Mouse (Mus musculus): ENCODE results near the gene Tcf7l2. TPM values are rescaled to one million over a fixed set of nuclear protein-coding genes. Genes with fewer than 3 reads are reported as not detected.

The Tcf7l2 gene
- total and polyA plus RNA-seq, 3 experiments, result 2.3 to 16.9 (median 13.0) TPM

DNA sequence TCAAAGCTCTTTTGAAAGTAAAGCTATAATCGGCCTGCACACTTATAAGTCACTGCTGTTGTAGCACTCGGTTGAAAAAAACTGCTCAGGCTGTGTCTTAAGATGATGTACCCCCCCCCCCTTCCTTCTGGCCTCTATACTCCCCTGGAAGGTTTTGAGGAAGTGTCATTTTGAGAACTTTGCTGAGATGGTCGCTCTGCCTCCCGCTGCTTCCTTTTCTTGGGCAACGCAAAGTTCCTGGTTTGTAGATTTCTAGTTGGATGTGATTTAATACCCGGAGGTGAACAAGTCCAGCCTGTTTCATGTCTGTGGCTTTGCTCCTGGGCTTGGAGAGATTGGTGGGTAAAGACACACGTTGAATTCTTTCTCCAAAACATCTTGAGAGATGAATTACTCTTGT is 33.2 kb downstream of the Tcf7l2 start:
- DNase-seq (ENCODE audit: low spot score), result no peak

DNA sequence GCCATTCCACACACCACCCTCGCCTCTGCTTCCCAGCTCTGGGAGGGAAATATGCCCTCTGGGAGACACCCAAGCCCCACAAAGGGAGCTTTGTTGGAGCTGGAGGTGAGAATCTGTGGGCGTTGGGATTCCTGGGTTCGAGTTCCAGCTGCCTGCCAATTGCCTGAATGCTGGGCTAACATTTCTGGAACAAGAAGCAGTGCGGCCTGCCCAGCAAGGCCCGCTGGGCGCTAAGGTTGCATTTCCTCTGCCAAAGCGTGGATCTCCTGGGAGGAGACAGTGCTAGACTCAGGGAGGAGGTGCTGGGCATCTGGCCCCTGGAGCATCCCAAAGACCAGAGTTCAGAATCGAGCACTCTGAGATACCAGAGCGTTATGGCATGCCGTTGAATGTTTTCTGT is 38.3 kb downstream of the Tcf7l2 start:
- Histone ChIP-seq H3K27me3 (ENCODE audit: insufficient read depth, low read length) (peaks cover 68% of the 10 kb centered on the region), H3K4me1 (ENCODE audit: insufficient read depth, low read depth, low read length) (no peaks in the 10 kb centered on the region), H3K9me3 (replicated peaks) (no peaks in the 10 kb centered on the region; the same call in 1 of the 2 replicates), H3K4me3 (ENCODE audit: low read depth, low read length) (no peak overlapping the region), H3K36me3 (replicated peaks) (no peaks in the 10 kb centered on the region)
- ATAC-seq (ENCODE audit: extremely low read depth, insufficient number of reproducible peaks, low FRiP score, poor library complexity, severe bottlenecking) (no peak), DNase-seq (ENCODE audit: low spot score) (no peak)
- no peak for TF ChIP-seq GATA1 (IDR thresholded peaks at IDR 0.05; ENCODE audit: borderline replicate concordance, low read length)
- no peak for TF ChIP-seq GATA2 (IDR thresholded peaks at IDR 0.05; ENCODE audit: borderline replicate concordance, low read depth, low read length)
- no peak for TF ChIP-seq POLR2AphosphoS5 (IDR thresholded peaks at IDR 0.05; ENCODE audit: insufficient replicate concordance, low read depth, low read length)
- no peak for TF ChIP-seq TAL1 (conservative IDR thresholded peaks at IDR 0.05; ENCODE audit: low read depth, low read length)
- no peak for TF ChIP-seq CTCF (IDR thresholded peaks at IDR 0.05; ENCODE audit: low read depth, low read length)

More for the DNA sequence above, 33.2 kb downstream of the Tcf7l2 start:
- ATAC-seq (ENCODE audit: extremely low read depth, insufficient number of reproducible peaks, low FRiP score, poor library complexity, severe bottlenecking), result no peak
- H3K4me3 ChIP-seq (ENCODE audit: low read depth, low read length), result no peak overlapping the region
- no peaks in the 10 kb centered on the region for H3K36me3 ChIP-seq (replicated peaks)
- no peaks in the 10 kb centered on the region for H3K9me3 ChIP-seq (replicated peaks)
- H3K4me1 ChIP-seq (ENCODE audit: insufficient read depth, low read depth, low read length), result no peaks in the 10 kb centered on the region
- peaks cover 48% of the 10 kb centered on the region for H3K27me3 ChIP-seq (ENCODE audit: insufficient read depth, low read length)
- TF ChIP-seq TAL1 (conservative IDR thresholded peaks at IDR 0.05; ENCODE audit: low read depth, low read length) (no peak), GATA1 (IDR thresholded peaks at IDR 0.05; ENCODE audit: borderline replicate concordance, low read length) (no peak), GATA2 (IDR thresholded peaks at IDR 0.05; ENCODE audit: borderline replicate concordance, low read depth, low read length) (no peak), POLR2AphosphoS5 (IDR thresholded peaks at IDR 0.05; ENCODE audit: insufficient replicate concordance, low read depth, low read length) (no peak), CTCF (IDR thresholded peaks at IDR 0.05; ENCODE audit: low read depth, low read length) (no peak)

DNA sequence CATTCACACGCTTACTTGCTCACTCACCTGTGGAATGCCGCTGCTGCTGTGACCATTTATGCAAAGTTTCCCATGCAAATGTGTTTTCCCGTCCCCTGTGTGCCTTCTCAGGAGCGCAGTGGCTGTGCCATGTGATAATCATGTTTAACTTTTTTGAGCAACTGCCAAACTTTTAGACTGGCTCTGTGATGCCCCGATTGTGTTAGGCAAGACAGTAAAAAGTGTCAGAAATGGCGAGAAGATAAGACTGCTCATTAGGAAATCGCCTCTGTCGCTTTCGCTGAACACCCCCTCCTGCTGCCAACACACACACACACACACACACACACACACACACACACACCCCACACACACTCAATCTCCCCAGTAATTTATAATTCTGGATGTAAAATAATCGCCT is 39.5 kb downstream of the Tcf7l2 start:
- no peak for ATAC-seq (ENCODE audit: extremely low read depth, insufficient number of reproducible peaks, low FRiP score, poor library complexity, severe bottlenecking)
- H3K4me3 ChIP-seq (ENCODE audit: low read depth, low read length), result no peak overlapping the region
- no peaks in the 10 kb centered on the region for H3K4me1 ChIP-seq (ENCODE audit: insufficient read depth, low read depth, low read length)
- no peaks in the 10 kb centered on the region for H3K36me3 ChIP-seq (replicated peaks)
- no peak for TF ChIP-seq CTCF (IDR thresholded peaks at IDR 0.05; ENCODE audit: low read depth, low read length)
- TF ChIP-seq GATA2 (IDR thresholded peaks at IDR 0.05; ENCODE audit: borderline replicate concordance, low read depth, low read length), result no peak
- TF ChIP-seq POLR2AphosphoS5 (IDR thresholded peaks at IDR 0.05; ENCODE audit: insufficient replicate concordance, low read depth, low read length), result no peak
- TF ChIP-seq TAL1 (conservative IDR thresholded peaks at IDR 0.05; ENCODE audit: low read depth, low read length), result no peak
- no peak for TF ChIP-seq GATA1 (IDR thresholded peaks at IDR 0.05; ENCODE audit: borderline replicate concordance, low read length)
- H3K9me3 ChIP-seq (replicated peaks), result no peaks in the 10 kb centered on the region; the same call in 1 of the 2 replicates
- peaks cover 69% of the 10 kb centered on the region for H3K27me3 ChIP-seq (ENCODE audit: insufficient read depth, low read length)
- no peak for DNase-seq (ENCODE audit: low spot score)

DNA sequence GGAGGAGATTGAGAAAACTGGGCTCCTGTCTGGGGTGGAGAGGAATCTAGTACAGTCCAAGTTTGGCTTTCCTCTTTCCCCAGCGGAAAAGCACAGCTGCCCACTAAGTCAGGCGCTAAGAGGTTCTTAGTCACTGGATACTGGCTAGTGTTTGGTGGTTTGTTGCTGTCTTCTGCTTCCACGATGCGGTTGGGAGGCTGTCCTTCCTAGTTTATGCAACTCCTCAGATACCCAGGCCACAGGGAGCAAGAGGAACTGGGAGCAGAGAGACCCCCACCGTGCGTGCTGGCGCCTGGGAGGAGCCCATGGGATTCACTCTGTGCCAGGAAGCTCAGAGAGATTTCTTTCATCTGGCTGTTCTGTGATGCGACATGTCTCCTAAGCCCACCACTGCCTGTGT is 40.1 kb downstream of the Tcf7l2 start:
- H3K4me3 ChIP-seq (ENCODE audit: low read depth, low read length), result no peak overlapping the region
- peaks cover 71% of the 10 kb centered on the region for H3K27me3 ChIP-seq (ENCODE audit: insufficient read depth, low read length)
- ATAC-seq (ENCODE audit: extremely low read depth, insufficient number of reproducible peaks, low FRiP score, poor library complexity, severe bottlenecking) (no peak), DNase-seq (ENCODE audit: low spot score) (no peak)
- no peaks in the 10 kb centered on the region for H3K36me3 ChIP-seq (replicated peaks)
- H3K4me1 ChIP-seq (ENCODE audit: insufficient read depth, low read depth, low read length), result no peaks in the 10 kb centered on the region
- no peaks in the 10 kb centered on the region; the same call in 1 of the 2 replicates for H3K9me3 ChIP-seq (replicated peaks)
- TF ChIP-seq CTCF (IDR thresholded peaks at IDR 0.05; ENCODE audit: low read depth, low read length) (no peak), POLR2AphosphoS5 (IDR thresholded peaks at IDR 0.05; ENCODE audit: insufficient replicate concordance, low read depth, low read length) (no peak), TAL1 (conservative IDR thresholded peaks at IDR 0.05; ENCODE audit: low read depth, low read length) (no peak), GATA2 (IDR thresholded peaks at IDR 0.05; ENCODE audit: borderline replicate concordance, low read depth, low read length) (no peak), GATA1 (IDR thresholded peaks at IDR 0.05; ENCODE audit: borderline replicate concordance, low read length) (no peak)

DNA sequence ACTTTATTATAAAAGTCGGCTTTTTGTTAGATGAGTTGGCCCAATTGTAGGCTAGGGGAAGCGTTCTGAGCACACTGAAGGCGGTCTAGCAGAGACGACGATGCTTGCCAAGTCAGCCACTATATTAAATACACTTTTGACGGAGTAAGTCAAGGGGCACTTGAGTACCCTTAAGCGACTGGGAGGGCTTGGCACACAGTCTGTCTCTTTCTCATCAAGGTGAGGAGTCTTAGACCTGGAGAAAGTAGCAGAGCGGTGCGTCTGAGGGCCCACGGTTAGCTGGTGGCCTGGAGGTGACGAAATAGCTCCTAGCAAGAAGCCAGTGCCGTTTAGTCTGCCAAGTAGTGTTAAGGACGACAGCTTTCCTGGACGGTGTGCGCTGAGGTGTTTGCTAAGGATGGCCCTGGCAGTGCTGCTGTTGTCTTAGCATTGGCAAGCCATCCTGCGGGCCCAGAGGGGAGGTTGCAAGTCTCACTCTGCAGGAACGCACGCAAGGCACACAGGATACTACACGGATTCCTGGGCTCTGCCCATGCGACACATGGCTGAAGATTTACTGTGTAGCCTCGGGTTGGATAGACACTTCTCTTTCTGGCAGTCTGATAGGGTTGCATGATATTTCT is 43.3 kb downstream of the Tcf7l2 start:
- no peaks in the 10 kb centered on the region for H3K36me3 ChIP-seq (replicated peaks)

DNA sequence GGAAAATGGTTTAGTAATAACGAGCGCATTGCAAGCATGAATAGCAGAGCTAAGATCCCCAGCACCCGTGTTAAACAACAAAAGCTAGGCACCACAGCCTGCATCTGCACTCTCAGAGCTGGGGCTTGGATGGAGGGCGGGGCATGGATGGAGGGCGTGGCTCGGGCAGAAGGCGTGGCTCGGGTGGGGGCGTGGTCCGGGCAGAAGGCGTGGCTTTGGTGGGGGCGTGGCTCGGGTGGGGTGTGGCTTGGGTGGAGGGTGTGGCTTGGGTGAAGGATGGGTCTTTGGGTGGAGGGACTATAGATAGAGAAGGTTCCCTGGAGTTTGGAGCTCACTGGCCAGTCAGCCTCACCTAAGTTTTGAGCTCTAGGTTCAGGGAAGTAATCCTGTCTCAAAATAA is 45.8 kb downstream of the Tcf7l2 start:
- ATAC-seq (ENCODE audit: extremely low read depth, insufficient number of reproducible peaks, low FRiP score, poor library complexity, severe bottlenecking), result no peak
- DNase-seq (ENCODE audit: low spot score), result no peak
- peaks cover 3% of the 10 kb centered on the region for H3K9me3 ChIP-seq (replicated peaks)
- no peaks in the 10 kb centered on the region for H3K4me1 ChIP-seq (ENCODE audit: insufficient read depth, low read depth, low read length)
- H3K4me3 ChIP-seq (ENCODE audit: low read depth, low read length), result no peak overlapping the region
- TF ChIP-seq POLR2AphosphoS5 (IDR thresholded peaks at IDR 0.05; ENCODE audit: insufficient replicate concordance, low read depth, low read length) (no peak), GATA1 (IDR thresholded peaks at IDR 0.05; ENCODE audit: borderline replicate concordance, low read length) (no peak), CTCF (IDR thresholded peaks at IDR 0.05; ENCODE audit: low read depth, low read length) (no peak), TAL1 (conservative IDR thresholded peaks at IDR 0.05; ENCODE audit: low read depth, low read length) (no peak), GATA2 (IDR thresholded peaks at IDR 0.05; ENCODE audit: borderline replicate concordance, low read depth, low read length) (no peak)
- peaks cover 50% of the 10 kb centered on the region for H3K27me3 ChIP-seq (ENCODE audit: insufficient read depth, low read length)
- H3K36me3 ChIP-seq (replicated peaks), result no peaks in the 10 kb centered on the region

More for the DNA sequence above, 43.3 kb downstream of the Tcf7l2 start:
- no peak for ATAC-seq (ENCODE audit: extremely low read depth, insufficient number of reproducible peaks, low FRiP score, poor library complexity, severe bottlenecking)
- DNase-seq (ENCODE audit: low spot score), result no peak
- H3K4me3 ChIP-seq (ENCODE audit: low read depth, low read length), result no peak overlapping the region
- no peaks in the 10 kb centered on the region for H3K4me1 ChIP-seq (ENCODE audit: insufficient read depth, low read depth, low read length)
- TF ChIP-seq GATA1 (IDR thresholded peaks at IDR 0.05; ENCODE audit: borderline replicate concordance, low read length) (no peak), POLR2AphosphoS5 (IDR thresholded peaks at IDR 0.05; ENCODE audit: insufficient replicate concordance, low read depth, low read length) (no peak)
- H3K9me3 ChIP-seq (replicated peaks), result peaks cover 3% of the 10 kb centered on the region
- peaks cover 52% of the 10 kb centered on the region for H3K27me3 ChIP-seq (ENCODE audit: insufficient read depth, low read length)

All from G1E (cell line).